Mouse (Mus musculus) C2C12 (cell line): ENCODE measurements at regions not wholly inside any gene's neighbourhood (a gene's known extent, or its start where the extent isn't known, plus 50 kb on each side); places are given as distances from the start of the nearest gene placed in this dataset.

Experiments
- H3K27me3 ChIP-seq: one replicate; pipeline ENCODE4 v1.6.1; 2011; ENCODE audit not compliant: control insufficient read depth, insufficient read depth, insufficient read length
- H3K36me3 ChIP-seq: one replicate; pipeline ENCODE4 v1.6.1; 2011; ENCODE audit not compliant: control insufficient read depth, insufficient read depth
- H3K4me3 ChIP-seq: one replicate; pipeline ENCODE4 v1.5.1; 2011; ENCODE audit warnings: mild to moderate bottlenecking, control low read depth; ENCODE audit not compliant: poor library complexity, insufficient read depth, severe bottlenecking
- H3K79me2 ChIP-seq: one replicate; pipeline ENCODE4 v1.6.1; 2011; ENCODE audit not compliant: control insufficient read depth, insufficient read depth
- H3K79me3 ChIP-seq: one replicate; pipeline ENCODE4 v1.6.1; 2011; ENCODE audit warnings: low read depth, control low read depth
- H3ac ChIP-seq: one replicate; pipeline ENCODE3; 2011; ENCODE audit warnings: low read depth; ENCODE audit not compliant: control insufficient read depth, insufficient read length
- CEBPB ChIP-seq: IDR thresholded peaks from one replicate; pipeline ENCODE4 v1.6.1; 2011; ENCODE audit warnings: low read depth, mild to moderate bottlenecking, control low read depth, moderate library complexity
- CTCF ChIP-seq: IDR thresholded peaks from one replicate; pipeline ENCODE4 v1.5.1; 2011; ENCODE audit not compliant: control insufficient read depth, insufficient read depth, insufficient read length
- FOSL1 ChIP-seq: IDR thresholded peaks from one replicate; pipeline ENCODE4 v1.8.0; 2011; ENCODE audit warnings: mild to moderate bottlenecking, low read length; ENCODE audit not compliant: poor library complexity, insufficient read depth, severe bottlenecking
- MAX ChIP-seq: IDR thresholded peaks from one replicate; pipeline ENCODE4 v1.6.1; 2011; ENCODE audit warnings: mild to moderate bottlenecking, control low read depth
- MYOD1 ChIP-seq: IDR thresholded peaks from one replicate; pipeline ENCODE4 v1.6.1; 2011; ENCODE audit warnings: low read depth; ENCODE audit not compliant: control insufficient read depth, insufficient read length
- MYOG ChIP-seq: IDR thresholded peaks from one replicate; pipeline ENCODE4 v1.6.1; 2011; ENCODE audit not compliant: control insufficient read depth, insufficient read length; ENCODE audit errors: extremely low read depth
- USF1 ChIP-seq: IDR thresholded peaks from one replicate; pipeline ENCODE4 v1.6.1; 2011; ENCODE audit warnings: low read depth, mild to moderate bottlenecking, control low read depth, moderate library complexity

DNA sequence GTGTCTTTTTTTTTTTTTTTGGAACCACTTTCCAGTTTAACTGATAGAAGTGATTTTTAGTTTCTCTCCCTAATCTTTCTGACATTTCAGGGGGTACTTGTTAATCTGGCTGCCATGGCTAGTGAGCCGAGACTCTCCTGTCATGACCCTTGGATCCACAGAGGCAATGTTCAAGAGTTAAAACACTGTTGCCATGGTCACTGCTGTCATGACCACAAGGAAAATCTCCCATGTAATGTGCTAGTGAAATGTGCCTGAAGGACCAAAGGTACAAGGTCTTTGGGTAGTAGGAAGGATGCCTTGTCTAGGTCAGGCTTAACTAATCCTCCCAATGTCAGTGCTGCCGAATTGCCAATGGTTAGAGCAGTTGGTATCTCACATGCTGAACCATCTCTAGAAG is 237.7 kb upstream of the Usp25 start:
- Histone ChIP-seq H3ac (no peak overlapping the region), H3K27me3 (no peaks in the 10 kb centered on the region), H3K4me3 (no peak overlapping the region), H3K36me3 (no peaks in the 10 kb centered on the region), H3K79me3 (no peaks in the 10 kb centered on the region), H3K79me2 (no peaks in the 10 kb centered on the region)
- TF ChIP-seq MYOG (no peak), CTCF (no peak), FOSL1 (no peak), CEBPB (no peak), MYOD1 (no peak), USF1 (no peak), MAX (no peak)

DNA sequence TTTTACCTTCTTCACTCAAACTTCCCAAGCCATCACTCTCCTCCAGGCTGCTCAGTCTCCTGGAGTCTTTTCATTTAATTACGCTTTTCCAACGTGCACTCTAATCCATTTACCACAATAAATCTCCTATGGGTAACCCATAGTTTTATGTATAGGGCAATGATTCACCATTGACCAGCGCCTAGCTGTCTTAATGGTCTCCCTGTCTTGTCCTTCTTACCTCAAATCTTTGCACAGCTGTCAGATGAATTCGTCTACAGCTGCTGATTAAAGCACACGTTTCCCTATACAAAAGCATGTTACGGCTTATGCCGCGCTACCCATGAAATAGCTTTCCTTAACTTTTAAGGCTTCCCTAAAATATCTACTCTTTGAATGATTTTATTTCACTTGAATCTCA is 239.5 kb upstream of the Usp25 start:
- no peak overlapping the region for H3ac ChIP-seq

DNA sequence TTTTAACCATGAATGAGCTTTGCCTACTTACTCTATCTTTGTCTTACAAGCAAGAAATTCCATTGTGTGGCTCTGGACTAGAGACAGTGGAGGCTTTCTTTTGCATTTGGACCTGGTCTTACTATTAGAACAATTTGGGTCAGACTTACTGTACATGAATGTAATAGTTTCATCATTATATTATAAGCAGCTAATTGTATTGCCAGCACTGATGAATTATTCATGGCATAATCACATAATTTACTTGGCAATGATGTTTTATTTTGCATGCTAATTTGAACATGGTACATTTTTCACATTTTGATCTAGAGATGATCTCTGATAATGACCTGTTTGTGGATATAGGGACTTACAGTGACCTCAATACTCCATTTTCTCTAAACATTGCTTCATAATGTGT is 240.0 kb upstream of the Usp25 start:
- H3K36me3 ChIP-seq = no peaks in the 10 kb centered on the region
- no peak overlapping the region for H3ac ChIP-seq
- no peaks in the 10 kb centered on the region for H3K79me3 ChIP-seq
- H3K4me3 ChIP-seq = no peak overlapping the region
- no peaks in the 10 kb centered on the region for H3K27me3 ChIP-seq
- no peaks in the 10 kb centered on the region for H3K79me2 ChIP-seq
- no peak for TF ChIP-seq MAX
- no peak for TF ChIP-seq MYOD1
- TF ChIP-seq CTCF = no peak
- TF ChIP-seq MYOG = no peak
- TF ChIP-seq CEBPB = no peak
- no peak for TF ChIP-seq USF1
- TF ChIP-seq FOSL1 = no peak

More for the DNA sequence above, 239.5 kb upstream of the Usp25 start:
- H3K36me3 ChIP-seq = no peaks in the 10 kb centered on the region
- H3K4me3 ChIP-seq = no peak overlapping the region
- H3K27me3 ChIP-seq = no peaks in the 10 kb centered on the region
- TF ChIP-seq CEBPB (no peak), FOSL1 (no peak), MYOG (no peak), USF1 (no peak), CTCF (no peak), MYOD1 (no peak), MAX (no peak)
- H3K79me3 ChIP-seq = no peaks in the 10 kb centered on the region
- no peaks in the 10 kb centered on the region for H3K79me2 ChIP-seq

DNA sequence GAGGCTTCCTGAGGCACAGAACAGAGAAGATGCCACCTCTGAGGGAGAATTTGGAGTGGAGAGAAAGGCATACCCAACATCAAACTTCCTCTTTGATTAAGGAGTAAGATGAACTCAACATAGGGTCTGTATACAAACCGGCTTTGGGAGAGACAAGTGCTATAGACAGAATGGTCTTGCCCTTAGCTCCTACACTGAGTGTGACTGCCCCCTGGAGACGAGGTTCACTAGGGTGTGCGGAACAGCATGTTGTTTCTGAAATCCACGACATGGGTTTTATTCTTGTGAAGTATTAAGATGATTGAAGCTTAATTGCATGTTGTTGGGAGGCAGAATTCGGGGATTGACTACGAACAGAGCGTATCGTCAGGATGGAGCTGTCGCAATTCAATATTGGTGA is 244.9 kb upstream of the Usp25 start:
- Histone ChIP-seq H3K36me3 (no peaks in the 10 kb centered on the region), H3K27me3 (no peaks in the 10 kb centered on the region), H3K79me2 (no peaks in the 10 kb centered on the region), H3K4me3 (no peak overlapping the region), H3K79me3 (no peaks in the 10 kb centered on the region), H3ac (no peak overlapping the region)
- TF ChIP-seq MAX (no peak), USF1 (no peak), MYOG (no peak), FOSL1 (no peak), CTCF (no peak), MYOD1 (no peak), CEBPB (no peak)

DNA sequence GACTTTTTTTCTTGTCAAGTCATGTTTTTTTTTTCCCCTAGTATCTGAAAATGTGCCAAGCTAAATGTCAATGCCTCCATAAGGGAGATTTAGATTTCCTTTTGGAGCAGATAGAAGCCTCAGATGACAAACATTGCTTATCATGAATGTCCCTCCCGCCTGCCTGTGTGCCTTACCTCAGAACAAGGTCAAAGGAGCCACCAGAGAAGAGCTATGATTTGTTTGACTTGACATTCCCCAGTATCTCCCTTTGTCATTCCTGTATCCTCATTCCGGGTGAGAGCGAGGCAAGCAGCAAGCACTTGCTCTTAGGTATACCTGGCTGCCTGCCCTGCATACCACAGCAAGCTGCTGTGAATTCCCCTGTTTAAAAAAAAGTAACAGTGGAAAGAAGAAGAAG is 246.9 kb upstream of the Usp25 start:
- Histone ChIP-seq H3K79me3 (no peaks in the 10 kb centered on the region), H3K27me3 (no peaks in the 10 kb centered on the region), H3K36me3 (no peaks in the 10 kb centered on the region), H3K79me2 (no peaks in the 10 kb centered on the region), H3ac (no peak overlapping the region), H3K4me3 (no peak overlapping the region)
- TF ChIP-seq MYOG = no peak
- no peak for TF ChIP-seq MYOD1
- TF ChIP-seq USF1 = no peak
- TF ChIP-seq MAX = no peak
- TF ChIP-seq FOSL1 = no peak
- no peak for TF ChIP-seq CTCF

- Histone ChIP-seq H3K79me3 (no peaks in the 10 kb centered on the region), H3ac (no peak overlapping the region)
Observed at GRCm38 (mm10) chr16:76765536-76765935, 248.0 kb upstream of the Usp25 start.

More at GRCm38 (mm10) chr16:76765536-76765935, 248.0 kb upstream of the Usp25 start:
- TF ChIP-seq FOSL1 (no peak), MAX (no peak), MYOD1 (no peak), USF1 (no peak), CEBPB (no peak), CTCF (no peak), MYOG (no peak)
- Histone ChIP-seq H3K4me3 (no peak overlapping the region), H3K36me3 (no peaks in the 10 kb centered on the region), H3K27me3 (no peaks in the 10 kb centered on the region), H3K79me2 (no peaks in the 10 kb centered on the region)
